Mouse (Mus musculus) ES-Bruce4 (cell line): ENCODE results near the gene Neurog1.

Source experiments
- CTCF ChIP-seq: IDR thresholded peaks from one replicate; pipeline ENCODE4 v1.8.1; 2011; ENCODE audit warnings: low read depth, low read length
- EP300 ChIP-seq: IDR thresholded peaks from 2 replicates; pipeline ENCODE4 v1.6.1; 2011; ENCODE audit warnings: low read depth, low read length; ENCODE audit not compliant: insufficient read depth
- POLR2A ChIP-seq: IDR thresholded peaks from one replicate; pipeline ENCODE4 v1.8.1; 2011; ENCODE audit warnings: low read length; ENCODE audit not compliant: insufficient read depth

GRCm38 (mm10) chr13:56295586-56295942, 43.6 kb upstream of the Neurog1 start:
- TF ChIP-seq CTCF (no peak), EP300 (no peak), POLR2A (no peak)
